ENCODE assay signal across 8 mouse cellular contexts in the genomic region with DNA sequence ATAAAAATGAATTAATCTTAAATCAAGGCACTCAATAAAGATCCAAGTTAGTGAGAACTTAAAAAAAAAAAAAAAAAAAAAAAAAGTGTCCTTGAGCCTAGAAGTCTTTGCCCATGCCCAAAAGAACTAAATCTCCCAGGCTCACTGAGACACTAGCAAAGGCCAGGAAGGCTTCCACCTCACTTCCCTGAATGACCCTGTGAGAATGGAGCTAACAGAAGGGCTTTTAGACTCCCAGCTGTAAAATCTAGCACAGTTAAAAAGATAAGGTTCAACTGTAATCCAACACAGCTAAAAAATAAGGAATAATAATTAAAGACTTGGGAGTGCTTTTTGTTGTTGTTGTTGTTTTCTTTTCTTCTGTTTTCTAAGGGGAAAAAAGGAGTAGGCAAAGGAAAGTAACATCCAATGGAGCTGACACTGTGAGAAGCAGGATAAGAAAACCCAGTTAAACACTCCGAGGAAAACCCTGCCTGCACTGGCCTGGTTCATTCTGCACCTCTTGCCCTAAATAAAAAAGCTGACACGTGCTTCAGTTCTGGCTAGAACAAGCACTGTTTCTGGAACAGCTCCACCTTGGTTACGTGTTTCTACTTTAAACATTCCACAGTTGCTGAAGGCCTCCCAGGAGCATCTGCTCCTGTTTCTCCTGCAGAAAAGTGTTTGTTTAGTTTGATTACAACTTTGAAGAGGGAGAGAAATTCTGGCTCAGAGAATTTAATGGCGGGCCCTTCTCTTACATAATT. TPM values are rescaled to one million over a fixed set of nuclear protein-coding genes. Genes with fewer than 3 reads are reported as not detected.
DNase-seq lines count a peak whose midpoint lies in the region; ATAC-seq lines count a peak whose summit lies in the region.

No protein-coding gene starts in this region.

- DNase-seq in frontal cortex, postnatal 36 days (ENCODE audit: low spot score in 2 of 2), result peak; percentile 28 to 73
- no peak for DNase-seq in frontal cortex, postnatal 25 days (ENCODE audit: low spot score in 2 of 2)
- DNase-seq in 3134 (ENCODE audit: extremely low read depth, insufficient read length, low spot score), result peak; percentile 31
- peak; percentile 76 for DNase-seq in cerebellum, adult 9-11 months
- DNase-seq in kidney, adult 9 months, result peak; percentile 86
- DNase-seq in lung, postnatal 36 days, result peak; percentile 91
- DNase-seq in thymus, postnatal 4 days, result no peak

- no peak for ATAC-seq in CD4-positive, CD25-positive, alpha-beta regulatory T cell, adult 4 months

RNA-seq across cellular contexts. Expression of gene Znrf3, which starts 23.0 kb away (rescaled TPM):
- polyA plus RNA-seq in CD4-positive, CD25-positive, alpha-beta regulatory T cell, adult 4 months (2017; shearing (Covaris generic)), result 10 to 100 TPM; 21.3 to 24.1 TPM

Comparison
In these comparisons a context has a peak if more than half of its experiments do, and no peak if none do; other contexts are left out.
1. DNase-seq: peak in frontal cortex, postnatal 36 days (2 of 2), 3134 (single experiment), cerebellum, adult 9-11 months (single experiment), kidney, adult 9 months (single experiment) and lung, postnatal 36 days (single experiment); none in frontal cortex, postnatal 25 days (0 of 2) and thymus, postnatal 4 days (single experiment).